Mouse (Mus musculus): ENCODE results near the gene Rhbdd3. TPM values are rescaled to one million over a fixed set of nuclear protein-coding genes. Genes with fewer than 3 reads are reported as not detected.

Rhbdd3 gene
- polyA plus RNA-seq, 1 experiment from 2014 or later, result 20.5 TPM

DNA sequence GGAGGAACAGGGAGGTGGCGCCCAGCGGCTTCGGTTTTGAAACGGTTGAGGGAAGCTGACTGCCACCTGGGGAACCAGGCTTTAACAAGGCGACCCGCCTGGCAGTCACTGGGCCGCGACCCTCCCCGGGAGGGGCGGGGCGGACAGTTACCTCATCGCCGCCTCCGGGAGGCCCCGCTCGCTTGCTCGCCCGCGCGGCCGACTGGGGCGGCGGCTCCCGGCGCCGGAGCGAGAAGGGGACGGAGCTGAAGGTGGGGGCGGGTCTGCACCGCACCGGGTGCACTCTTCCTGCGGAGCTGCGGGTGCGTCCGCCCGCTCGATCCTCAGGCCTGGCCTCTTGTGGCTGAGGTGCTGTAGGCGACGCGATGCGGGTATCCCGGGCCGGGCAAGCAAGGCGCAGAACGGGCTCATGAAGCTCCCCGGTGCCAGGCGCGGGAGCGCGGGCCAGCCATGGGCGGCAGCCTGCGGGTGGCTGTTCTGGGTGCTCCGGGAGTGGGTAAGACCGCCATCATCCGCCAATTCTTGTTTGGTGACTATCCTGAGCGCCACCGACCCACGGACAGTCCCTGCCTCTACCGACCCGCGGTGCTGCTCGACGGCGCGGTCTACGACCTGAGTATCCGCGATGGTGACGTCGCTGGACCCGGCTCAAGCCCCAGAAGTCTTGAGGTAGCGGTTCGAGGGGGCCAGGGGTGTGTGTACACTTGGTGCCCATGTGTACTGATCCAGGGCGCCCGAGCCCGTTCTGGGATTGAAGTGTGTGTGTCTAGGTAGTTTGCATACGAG is 40.7 kb upstream of the Rhbdd3 start, which contains the start of gene Rasl10a:
Gene Rasl10a, plus strand, starts transcription at position 273 of the 786 bp plus-strand sequence.
- Histone ChIP-seq H3K27me3 (ENCODE audit: control insufficient read depth, insufficient read depth, low read length) (peaks cover 74% of the 10 kb centered on the region), H3K4me3 (ENCODE audit: low read depth, low read length) (peak within 1 kb of the TSS; percentile 33), H3K9ac (ENCODE audit: low read length) (peak within 1 kb of the TSS; percentile 43), H3K36me3 (ENCODE audit: control insufficient read depth, insufficient read depth, low read length) (no peaks in the 10 kb centered on the region), H3K4me2 (ENCODE audit: low read depth, severe bottlenecking) (peak within 1 kb of the TSS; percentile 81), H3K27ac (replicated peaks; ENCODE audit: low read depth, low read length) (no peak within 1 kb of the TSS), H3K4me1 (ENCODE audit: control insufficient read depth, insufficient read depth, low read length) (peaks cover 45% of the 10 kb centered on the region), H3K9me3 (ENCODE audit: control insufficient read depth, low read length) (no peaks in the 10 kb centered on the region)
- no peak for ATAC-seq (ENCODE audit: insufficient number of reproducible peaks, low FRiP score, low TSS enrichment, low read depth)
- DNase-seq (ENCODE audit: low spot score), result peak; percentile 61
- 1% methylated on average over 76 of the region's 77 CpGs for WGBS

DNA sequence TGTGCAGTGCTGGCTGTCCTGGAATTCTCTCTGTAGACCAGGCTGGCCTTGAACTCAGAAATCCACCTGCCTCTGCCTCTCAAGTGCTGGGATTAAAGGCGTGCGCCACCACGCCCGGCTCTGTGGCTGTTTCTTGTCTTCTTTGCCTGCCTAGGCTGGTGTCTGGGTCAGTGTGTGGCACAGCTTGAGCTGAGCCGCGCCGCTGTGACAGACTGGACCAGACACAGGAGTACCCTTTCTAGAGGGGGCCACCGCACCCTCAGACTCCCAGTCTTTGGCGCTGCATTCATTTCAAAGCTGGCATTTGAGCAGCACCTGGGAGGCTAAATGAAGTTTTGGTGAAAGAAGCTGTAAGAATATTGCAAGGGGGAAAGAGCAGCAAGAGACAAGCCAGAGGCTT is 39.9 kb upstream of the Rhbdd3 start:
- Histone ChIP-seq H3K27me3 (ENCODE audit: control insufficient read depth, insufficient read depth, low read length) (peaks cover 81% of the 10 kb centered on the region), H3K9ac (ENCODE audit: low read length) (no peak overlapping the region), H3K4me2 (ENCODE audit: low read depth, severe bottlenecking) (no peak overlapping the region), H3K4me1 (ENCODE audit: control insufficient read depth, insufficient read depth, low read length) (peaks cover 45% of the 10 kb centered on the region), H3K36me3 (ENCODE audit: control insufficient read depth, insufficient read depth, low read length) (no peaks in the 10 kb centered on the region), H3K4me3 (ENCODE audit: low read depth, low read length) (no peak overlapping the region), H3K27ac (replicated peaks; ENCODE audit: low read depth, low read length) (no peak overlapping the region), H3K9me3 (ENCODE audit: control insufficient read depth, low read length) (no peaks in the 10 kb centered on the region)
- DNase-seq (ENCODE audit: low spot score) (no peak), ATAC-seq (ENCODE audit: insufficient number of reproducible peaks, low FRiP score, low TSS enrichment, low read depth) (no peak)
- WGBS, result 33% methylated on average over 9 of the region's 9 CpGs

DNA sequence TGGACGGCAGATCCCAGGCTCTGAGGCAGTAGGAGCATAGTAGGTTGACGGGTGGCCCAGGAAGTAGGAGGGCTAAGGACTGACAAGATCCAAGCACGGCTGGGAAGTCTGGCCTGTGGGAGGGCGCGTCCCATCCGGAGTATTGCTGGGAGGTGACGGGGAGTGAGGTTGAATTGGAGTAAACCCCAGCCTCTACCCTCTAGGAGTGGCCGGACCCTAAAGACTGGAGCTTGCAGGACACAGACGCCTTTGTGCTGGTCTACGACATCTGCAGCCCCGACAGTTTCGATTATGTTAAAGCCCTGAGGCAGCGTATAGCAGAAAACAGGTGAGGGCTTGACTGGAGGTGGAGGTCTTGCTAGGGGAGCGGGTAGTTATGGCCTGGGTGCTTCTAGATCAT is 39.5 kb upstream of the Rhbdd3 start:
- Histone ChIP-seq H3K4me3 (ENCODE audit: low read depth, low read length) (no peak overlapping the region), H3K36me3 (ENCODE audit: control insufficient read depth, insufficient read depth, low read length) (no peaks in the 10 kb centered on the region), H3K9ac (ENCODE audit: low read length) (no peak overlapping the region), H3K9me3 (ENCODE audit: control insufficient read depth, low read length) (no peaks in the 10 kb centered on the region), H3K27me3 (ENCODE audit: control insufficient read depth, insufficient read depth, low read length) (peaks cover 85% of the 10 kb centered on the region), H3K27ac (replicated peaks; ENCODE audit: low read depth, low read length) (no peak overlapping the region), H3K4me2 (ENCODE audit: low read depth, severe bottlenecking) (no peak overlapping the region), H3K4me1 (ENCODE audit: control insufficient read depth, insufficient read depth, low read length) (peaks cover 47% of the 10 kb centered on the region)
- ATAC-seq (ENCODE audit: insufficient number of reproducible peaks, low FRiP score, low TSS enrichment, low read depth), result no peak
- DNase-seq (ENCODE audit: low spot score), result peak; percentile 56
- WGBS, result 17% methylated on average over 14 of the region's 14 CpGs

DNA sequence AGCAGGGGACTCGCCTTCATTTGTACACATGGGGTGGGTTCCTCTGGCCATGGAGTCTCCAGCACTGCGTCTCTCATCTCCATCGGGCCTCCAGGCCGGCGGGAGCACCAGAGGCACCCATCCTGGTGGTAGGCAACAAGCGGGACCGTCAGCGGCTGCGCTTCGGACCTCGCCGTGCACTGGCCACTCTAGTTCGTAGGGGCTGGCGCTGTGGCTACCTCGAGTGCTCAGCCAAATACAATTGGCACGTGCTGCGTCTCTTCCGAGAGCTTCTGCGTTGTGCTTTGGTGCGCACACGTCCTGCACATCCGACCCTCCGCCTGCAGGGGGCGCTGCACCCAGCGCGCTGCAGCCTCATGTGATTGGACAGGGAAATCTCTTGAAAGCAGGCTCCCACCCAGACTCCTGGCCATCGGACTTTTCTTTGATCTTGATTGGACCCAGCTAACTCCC is 39.0 kb upstream of the Rhbdd3 start:
- no peak for ATAC-seq (ENCODE audit: insufficient number of reproducible peaks, low FRiP score, low TSS enrichment, low read depth)
- Histone ChIP-seq H3K4me2 (ENCODE audit: low read depth, severe bottlenecking) (no peak overlapping the region), H3K27ac (replicated peaks; ENCODE audit: low read depth, low read length) (no peak overlapping the region), H3K4me3 (ENCODE audit: low read depth, low read length) (no peak overlapping the region), H3K4me1 (ENCODE audit: control insufficient read depth, insufficient read depth, low read length) (peaks cover 52% of the 10 kb centered on the region), H3K36me3 (ENCODE audit: control insufficient read depth, insufficient read depth, low read length) (no peaks in the 10 kb centered on the region), H3K9me3 (ENCODE audit: control insufficient read depth, low read length) (no peaks in the 10 kb centered on the region), H3K9ac (ENCODE audit: low read length) (no peak overlapping the region), H3K27me3 (ENCODE audit: control insufficient read depth, insufficient read depth, low read length) (peaks cover 90% of the 10 kb centered on the region)
- WGBS, result 13% methylated on average over 27 of the region's 27 CpGs
- peak; percentile 69 for DNase-seq (ENCODE audit: low spot score)

DNA sequence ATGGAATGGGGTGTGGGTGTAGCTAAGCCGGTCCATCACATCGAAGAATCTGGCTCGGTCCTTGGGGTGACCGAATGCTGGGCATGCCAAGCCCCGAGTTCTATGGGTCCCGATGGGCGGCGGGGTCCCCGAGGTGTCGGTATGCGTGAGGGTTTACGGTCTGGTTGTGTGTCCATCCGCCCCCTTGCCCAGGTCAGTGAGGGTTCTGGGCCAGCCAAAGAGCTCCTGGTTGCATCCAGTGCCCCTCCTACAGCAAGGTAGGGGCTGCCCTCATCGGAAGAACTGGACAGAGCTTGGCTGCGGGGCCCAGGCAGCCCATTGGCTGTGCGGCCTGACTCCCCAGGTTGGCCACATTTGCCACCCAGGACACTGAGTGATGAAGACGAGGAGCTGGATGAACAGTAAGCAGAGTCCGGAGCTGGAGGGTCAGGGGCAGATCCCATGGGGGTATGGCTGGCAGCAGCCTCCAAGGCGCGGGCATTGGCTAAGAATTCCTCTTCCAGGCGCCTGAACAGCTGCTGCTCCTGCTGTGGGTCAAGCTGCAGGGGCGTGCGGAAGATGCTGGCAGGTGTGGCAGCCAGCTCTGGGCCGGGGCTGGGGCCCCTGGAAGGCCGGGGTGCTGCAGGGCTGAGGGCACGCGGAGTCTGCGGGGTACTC is 37.8 kb upstream of the Rhbdd3 start:
- ATAC-seq (ENCODE audit: insufficient number of reproducible peaks, low FRiP score, low TSS enrichment, low read depth) (no peak), DNase-seq (ENCODE audit: low spot score) (peak; percentile 49)
- Histone ChIP-seq H3K27ac (replicated peaks; ENCODE audit: low read depth, low read length) (no peak overlapping the region), H3K27me3 (ENCODE audit: control insufficient read depth, insufficient read depth, low read length) (peaks cover 87% of the 10 kb centered on the region), H3K36me3 (ENCODE audit: control insufficient read depth, insufficient read depth, low read length) (no peaks in the 10 kb centered on the region), H3K4me3 (ENCODE audit: low read depth, low read length) (peak overlapping the region; percentile 29; the same call in 1 of the 2 replicates), H3K4me1 (ENCODE audit: control insufficient read depth, insufficient read depth, low read length) (peaks cover 55% of the 10 kb centered on the region), H3K9ac (ENCODE audit: low read length) (no peak overlapping the region), H3K4me2 (ENCODE audit: low read depth, severe bottlenecking) (peak overlapping the region; percentile 80), H3K9me3 (ENCODE audit: control insufficient read depth, low read length) (no peaks in the 10 kb centered on the region)
- 49% methylated on average over 28 of the region's 28 CpGs for WGBS

DNA sequence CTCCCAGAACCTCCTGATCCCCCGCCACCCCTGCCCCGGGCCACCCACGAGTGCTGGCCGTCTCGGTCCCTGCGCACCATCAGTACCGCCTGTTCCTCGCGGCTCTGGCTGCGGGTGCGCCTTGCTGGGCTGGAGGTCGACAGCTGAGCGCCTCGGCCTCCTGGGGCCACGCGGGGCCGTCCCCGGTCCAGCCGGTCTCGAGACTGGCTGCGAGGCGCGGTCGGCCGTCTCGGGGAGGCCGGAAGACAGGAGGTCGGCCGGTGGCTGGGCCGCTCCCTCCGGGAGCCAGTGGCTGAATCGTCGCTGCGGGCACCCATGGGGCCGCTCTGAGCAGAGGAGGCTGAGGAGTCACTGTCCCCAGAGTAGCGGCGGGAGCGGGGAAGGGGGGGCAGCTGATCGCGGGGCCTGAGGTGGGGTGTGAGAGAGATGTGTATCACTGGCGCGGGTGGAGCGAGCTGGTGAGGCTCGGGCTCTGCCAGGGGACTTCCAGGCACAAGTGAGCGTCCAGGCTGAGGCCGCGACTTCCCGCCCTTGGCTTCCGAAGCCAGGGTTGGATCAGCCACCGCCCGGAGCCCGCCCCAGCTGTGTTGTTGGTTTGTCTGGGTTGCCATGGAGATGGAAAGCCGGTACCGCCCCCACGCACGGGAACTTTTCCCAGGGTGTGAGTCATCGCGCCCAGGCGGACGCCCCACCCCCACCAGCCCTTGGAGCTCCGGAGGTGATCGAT is 37.1 kb upstream of the Rhbdd3 start:
- Histone ChIP-seq H3K36me3 (ENCODE audit: control insufficient read depth, insufficient read depth, low read length) (no peaks in the 10 kb centered on the region), H3K4me1 (ENCODE audit: control insufficient read depth, insufficient read depth, low read length) (peaks cover 48% of the 10 kb centered on the region), H3K27ac (replicated peaks; ENCODE audit: low read depth, low read length) (no peak overlapping the region), H3K4me2 (ENCODE audit: low read depth, severe bottlenecking) (peak overlapping the region; percentile 80), H3K9me3 (ENCODE audit: control insufficient read depth, low read length) (no peaks in the 10 kb centered on the region), H3K27me3 (ENCODE audit: control insufficient read depth, insufficient read depth, low read length) (peaks cover 80% of the 10 kb centered on the region), H3K9ac (ENCODE audit: low read length) (peak overlapping the region; percentile 13; the same call in 1 of the 2 replicates), H3K4me3 (ENCODE audit: low read depth, low read length) (peak overlapping the region; percentile 29)
- ATAC-seq (ENCODE audit: insufficient number of reproducible peaks, low FRiP score, low TSS enrichment, low read depth) (no peak), DNase-seq (ENCODE audit: low spot score) (peak; percentile 88)
- under 1% methylated on average over 50 of the region's 62 CpGs for WGBS

DNA sequence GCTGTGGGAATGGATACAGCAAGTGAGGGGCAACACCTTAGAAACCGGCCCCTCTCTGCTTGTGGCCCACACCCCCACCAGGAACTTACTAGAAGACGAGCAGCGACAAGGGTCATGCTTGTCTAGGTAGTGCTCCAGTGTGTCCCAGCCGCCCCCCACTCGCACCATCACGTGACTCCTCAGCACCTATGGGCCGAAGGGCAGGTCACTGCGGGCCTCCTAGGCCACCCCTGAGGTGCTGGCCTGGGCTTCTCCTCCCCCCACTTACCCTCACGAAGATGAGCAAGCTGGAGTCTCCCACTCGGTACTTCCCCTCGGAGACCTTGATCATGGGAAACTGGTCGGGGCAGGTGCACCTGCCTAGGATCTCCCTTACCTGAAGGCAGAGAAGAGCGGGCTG is 36.4 kb upstream of the Rhbdd3 start:
- Histone ChIP-seq H3K9ac (ENCODE audit: low read length) (0 out of 2 replicates have a peak overlapping the region, but pooled peaks have one; percentile 13), H3K9me3 (ENCODE audit: control insufficient read depth, low read length) (no peaks in the 10 kb centered on the region), H3K4me3 (ENCODE audit: low read depth, low read length) (peak overlapping the region; percentile 29), H3K4me2 (ENCODE audit: low read depth, severe bottlenecking) (peak overlapping the region; percentile 80), H3K27me3 (ENCODE audit: control insufficient read depth, insufficient read depth, low read length) (peaks cover 73% of the 10 kb centered on the region), H3K27ac (replicated peaks; ENCODE audit: low read depth, low read length) (no peak overlapping the region), H3K4me1 (ENCODE audit: control insufficient read depth, insufficient read depth, low read length) (peaks cover 47% of the 10 kb centered on the region), H3K36me3 (ENCODE audit: control insufficient read depth, insufficient read depth, low read length) (no peaks in the 10 kb centered on the region)
- WGBS, result 12% methylated on average over 13 of the region's 13 CpGs
- ATAC-seq (ENCODE audit: insufficient number of reproducible peaks, low FRiP score, low TSS enrichment, low read depth), result no peak
- no peak for DNase-seq (ENCODE audit: low spot score)

DNA sequence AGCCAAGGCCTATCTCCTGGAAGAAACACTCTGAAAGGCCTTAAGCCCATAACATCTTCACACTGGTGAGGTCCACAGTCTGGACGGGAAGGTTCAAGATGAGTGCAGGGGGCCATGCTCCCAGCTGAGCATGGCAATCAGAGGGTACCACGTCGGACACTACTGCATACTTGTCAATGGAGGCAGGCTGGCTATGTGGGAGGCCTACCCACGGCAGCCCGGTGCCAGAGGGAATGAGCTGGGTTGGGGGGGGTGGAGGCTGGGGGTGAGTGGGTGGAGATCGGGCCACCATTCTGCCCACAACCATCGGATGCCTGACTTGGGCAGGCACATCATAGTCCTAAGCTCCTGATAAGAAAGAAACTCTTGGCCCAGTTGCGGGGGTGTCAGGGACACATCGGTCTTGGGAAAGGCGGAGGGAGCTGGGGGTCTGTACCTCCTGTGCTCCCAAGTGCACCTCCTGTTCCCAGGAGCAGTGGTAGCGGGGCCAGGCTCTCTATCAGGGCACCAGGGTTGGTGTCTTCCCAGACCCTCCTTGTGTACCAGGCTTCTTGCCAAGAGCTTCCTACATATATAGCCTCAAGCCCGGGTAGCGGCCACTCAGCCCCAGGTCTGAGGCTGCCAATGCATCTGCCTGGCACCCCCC is 35.7 kb upstream of the Rhbdd3 start:
- Histone ChIP-seq H3K4me3 (ENCODE audit: low read depth, low read length) (no peak overlapping the region), H3K27me3 (ENCODE audit: control insufficient read depth, insufficient read depth, low read length) (peaks cover 66% of the 10 kb centered on the region), H3K9ac (ENCODE audit: low read length) (no peak overlapping the region), H3K27ac (replicated peaks; ENCODE audit: low read depth, low read length) (no peak overlapping the region), H3K4me2 (ENCODE audit: low read depth, severe bottlenecking) (no peak overlapping the region), H3K4me1 (ENCODE audit: control insufficient read depth, insufficient read depth, low read length) (peaks cover 43% of the 10 kb centered on the region), H3K36me3 (ENCODE audit: control insufficient read depth, insufficient read depth, low read length) (no peaks in the 10 kb centered on the region), H3K9me3 (ENCODE audit: control insufficient read depth, low read length) (no peaks in the 10 kb centered on the region)
- ATAC-seq (ENCODE audit: insufficient number of reproducible peaks, low FRiP score, low TSS enrichment, low read depth) (no peak), DNase-seq (ENCODE audit: low spot score) (no peak)
- WGBS, result 66% methylated on average over 13 of the region's 13 CpGs

All from limb, embryonic 11.5 days (tissue).